Mouse (Mus musculus): Measurements from ENCODE around the gene Simc1.

The Simc1 gene

DNA sequence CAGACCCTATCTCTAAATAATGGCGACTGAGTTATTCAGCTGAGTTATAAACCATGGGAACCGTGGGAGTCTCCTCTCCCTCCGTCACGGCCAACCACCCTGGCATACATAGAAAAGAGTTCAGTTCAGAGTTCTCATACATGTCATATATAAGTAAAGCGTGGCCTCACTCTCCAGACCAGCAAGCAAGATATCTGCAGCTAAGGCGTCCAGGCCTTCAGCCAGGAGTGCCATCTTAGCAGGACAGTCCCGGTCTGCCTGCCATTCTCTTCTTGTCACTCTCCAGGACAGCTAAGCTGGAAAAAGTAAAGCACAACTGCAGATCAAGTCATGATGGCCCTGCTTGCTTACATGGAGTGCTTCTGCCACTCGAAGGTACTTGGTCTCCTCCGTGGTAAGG is 52.6 kb downstream of the Simc1 start:
- no peak for DNase-seq

DNA sequence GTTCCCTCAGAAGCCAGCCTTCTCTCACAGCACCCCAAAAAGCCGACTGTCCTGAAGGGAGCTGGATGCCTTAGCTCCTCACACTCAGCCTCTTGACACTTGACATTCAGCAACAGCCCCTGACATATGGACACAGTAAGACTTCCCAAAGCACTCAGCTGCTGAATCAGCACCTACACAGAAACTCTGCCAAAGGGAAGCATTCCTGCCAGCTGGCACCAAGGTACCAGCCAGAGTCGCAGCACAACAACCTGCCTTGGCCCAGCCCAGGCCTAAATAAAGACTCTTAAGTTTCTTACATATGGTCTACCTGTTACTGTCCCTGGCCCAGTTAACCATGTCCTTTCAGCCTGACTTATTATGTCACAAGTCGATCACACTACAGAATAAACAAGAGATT is 53.2 kb downstream of the Simc1 start:
- no peak for DNase-seq

DNA sequence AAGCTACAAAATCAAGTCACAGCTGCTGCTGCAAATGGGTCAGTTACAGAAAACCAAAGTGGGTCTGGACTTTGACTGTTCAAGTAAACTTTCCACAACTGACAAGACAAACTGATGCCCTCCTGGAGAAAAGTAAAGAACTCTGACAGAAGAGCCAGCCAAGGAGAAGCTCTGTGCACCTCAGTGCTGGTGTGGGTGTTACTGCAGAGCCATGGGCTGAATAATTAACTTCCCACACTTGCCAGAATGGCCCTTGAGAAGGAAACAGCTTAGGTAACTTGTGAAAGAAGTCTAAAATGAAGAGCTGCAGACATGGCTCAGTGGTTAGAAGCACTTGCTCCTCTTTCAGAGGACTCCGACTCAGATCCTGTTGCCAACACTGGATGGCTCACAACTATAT is 54.1 kb downstream of the Simc1 start:
- no peak for DNase-seq

DNA sequence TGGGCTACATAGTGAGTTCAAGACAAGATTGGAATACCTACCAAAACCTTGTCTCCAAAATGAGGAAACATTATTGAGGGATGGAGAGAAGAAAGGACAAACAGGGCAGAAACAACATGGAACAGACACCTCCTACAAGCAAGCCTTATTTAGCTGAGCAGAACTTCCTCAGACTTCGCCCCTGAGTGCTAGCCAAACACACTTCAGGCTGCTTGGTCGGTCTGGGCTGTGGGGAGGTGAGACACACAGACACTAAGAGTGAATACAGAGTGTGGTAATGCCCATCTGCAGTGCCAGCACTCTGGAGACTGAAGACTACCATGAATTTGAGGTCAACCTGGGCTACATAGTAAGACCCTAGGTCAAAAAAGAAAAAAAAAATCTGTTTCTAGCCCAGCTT is 56.1 kb downstream of the Simc1 start:
- DNase-seq, result no peak

DNA sequence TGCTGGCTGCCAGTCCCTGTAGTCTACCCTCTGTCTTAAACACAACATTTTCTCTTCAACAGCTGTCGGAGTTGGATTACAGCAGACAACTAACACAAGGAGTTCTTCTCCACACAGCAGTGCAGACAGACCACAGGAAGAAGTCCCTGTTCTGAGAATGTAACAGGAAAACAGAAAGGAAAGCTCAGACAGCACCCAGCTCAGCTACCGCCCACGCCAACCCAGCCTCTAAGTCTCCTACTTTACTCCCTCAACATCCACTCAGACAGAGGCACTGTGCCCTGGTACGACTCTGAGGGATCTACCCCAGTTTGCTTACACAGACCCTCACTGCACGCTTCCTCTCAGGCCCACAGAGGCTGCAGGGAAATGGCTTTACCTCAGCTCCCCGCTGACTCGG is 57.0 kb downstream of the Simc1 start:
- no peak for DNase-seq

DNA sequence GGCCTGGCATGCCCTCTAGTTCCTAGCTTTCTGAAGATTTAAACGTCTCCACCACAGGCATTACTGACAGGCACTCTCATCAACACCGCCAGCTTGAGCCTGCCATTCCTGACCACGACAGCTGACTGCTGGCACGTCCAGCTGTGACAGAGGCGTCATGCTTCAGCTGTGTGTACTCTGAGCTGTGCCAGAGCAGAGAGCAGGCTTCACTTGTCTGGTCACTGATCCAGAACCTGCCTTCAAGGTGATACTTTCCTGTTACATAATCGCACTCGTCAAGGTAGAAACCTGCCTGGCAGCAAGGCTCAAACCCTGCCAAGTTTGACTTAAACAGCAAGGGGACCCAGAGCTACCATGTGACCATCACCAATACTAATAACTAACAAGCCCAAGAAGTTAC is 59.0 kb downstream of the Simc1 start:
- DNase-seq, result no peak

DNA sequence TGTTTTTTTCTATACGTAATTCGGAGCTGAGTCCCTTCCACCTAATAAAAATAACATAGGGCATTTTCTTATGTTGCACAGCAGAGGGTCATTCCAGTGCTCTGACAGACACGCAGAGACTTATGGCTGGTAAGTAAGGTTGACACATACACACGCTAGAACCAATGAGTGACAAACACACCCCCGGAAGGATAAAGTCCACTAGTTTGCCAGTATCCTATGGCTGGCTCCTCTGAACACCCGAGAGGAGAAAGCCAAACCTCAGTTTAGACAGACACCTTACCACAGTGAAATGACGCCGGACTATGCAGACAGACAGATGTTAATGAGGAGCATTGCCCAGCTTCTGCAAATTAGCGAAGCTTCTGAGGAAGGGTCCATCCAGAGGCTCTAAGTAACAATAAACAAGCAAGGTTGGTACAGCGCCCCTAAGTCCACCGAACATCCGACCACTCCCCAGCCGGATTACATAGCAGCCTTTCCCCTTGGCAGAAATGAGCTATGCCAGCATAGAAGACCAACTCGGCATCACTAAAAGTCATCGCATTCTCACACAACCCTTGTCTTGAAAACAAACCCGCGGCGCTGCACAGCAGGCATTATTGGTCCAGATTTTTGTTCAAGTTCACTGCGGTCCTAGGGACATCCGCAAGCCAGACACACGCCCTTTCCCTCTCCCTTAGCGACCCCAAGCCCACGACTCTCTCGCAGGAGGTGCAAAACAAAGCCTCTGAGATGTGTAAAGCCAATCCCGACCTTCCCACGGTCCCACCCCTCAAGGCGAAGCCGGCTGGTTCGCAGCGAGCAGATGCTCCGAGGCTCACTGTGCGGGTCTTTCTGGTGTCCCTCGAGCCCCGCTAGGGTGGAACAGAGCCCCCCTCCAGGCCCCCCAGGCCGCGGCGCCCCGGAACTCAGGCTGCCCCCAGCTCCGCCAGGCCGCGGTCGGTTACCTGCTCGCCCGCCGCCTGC is 60.9 kb downstream of the Simc1 start:
- DNase-seq, result no peak

DNA sequence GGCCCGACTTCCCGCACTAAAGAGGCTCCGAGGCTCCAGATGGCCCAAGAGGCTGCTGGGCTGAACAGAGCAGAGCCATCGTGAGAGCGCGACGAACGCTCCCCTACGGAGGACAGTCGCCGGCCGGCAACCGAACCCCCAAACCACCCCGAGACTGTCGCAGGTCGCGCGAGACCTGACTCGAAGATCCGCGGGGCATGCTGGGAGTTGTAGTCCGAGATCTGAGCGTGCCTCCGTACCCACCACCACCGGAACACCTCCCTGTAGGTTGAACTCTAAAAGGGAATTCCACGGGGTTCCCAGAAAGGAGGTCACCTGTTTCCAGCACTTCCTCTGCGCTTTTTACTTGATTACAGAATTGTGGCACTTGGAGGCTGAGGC is 61.6 kb downstream of the Simc1 start, which contains the start of gene 4833439L19Rik:
Gene 4833439L19Rik (minus strand): TSS at position 235 of the 381 bp plus-strand sequence.
- DNase-seq, result peak; percentile 92

DNA sequence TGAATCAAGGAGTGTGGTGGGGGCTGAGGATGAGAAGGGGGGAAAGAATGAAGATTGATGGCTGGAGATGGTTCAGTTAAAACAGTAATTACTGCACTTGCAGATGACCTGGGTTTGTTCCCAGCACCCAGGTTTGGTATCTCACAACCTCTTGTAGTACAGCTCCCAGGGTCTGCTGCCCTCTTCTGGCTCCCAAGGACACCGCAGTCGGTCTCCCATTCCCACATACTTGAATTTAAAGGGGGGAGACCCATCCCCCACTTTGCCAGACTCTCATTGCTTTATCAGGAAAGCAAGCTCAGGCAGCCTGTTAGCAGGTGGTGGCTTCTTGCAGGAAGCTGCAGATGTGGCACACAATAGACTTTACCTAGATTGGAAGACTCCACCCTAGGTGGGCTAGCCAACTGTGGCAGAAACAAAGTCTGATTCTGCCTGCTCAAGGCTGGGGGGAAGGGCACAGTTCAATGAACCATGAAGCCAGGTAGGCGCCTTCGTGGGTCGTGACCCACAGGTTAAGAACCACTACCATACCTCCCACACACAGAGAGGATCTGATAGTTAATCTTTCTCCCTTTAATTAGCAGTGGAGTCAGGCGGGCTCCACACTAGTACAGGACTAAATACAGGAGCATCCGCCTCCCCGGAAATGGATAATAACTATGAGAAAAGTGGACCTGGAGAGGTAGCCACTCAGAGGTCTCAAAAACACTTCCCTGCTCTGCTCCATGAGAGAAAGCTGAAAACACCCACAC is 62.2 kb downstream of the Simc1 start:
- DNase-seq, result peak; percentile 60

DNA sequence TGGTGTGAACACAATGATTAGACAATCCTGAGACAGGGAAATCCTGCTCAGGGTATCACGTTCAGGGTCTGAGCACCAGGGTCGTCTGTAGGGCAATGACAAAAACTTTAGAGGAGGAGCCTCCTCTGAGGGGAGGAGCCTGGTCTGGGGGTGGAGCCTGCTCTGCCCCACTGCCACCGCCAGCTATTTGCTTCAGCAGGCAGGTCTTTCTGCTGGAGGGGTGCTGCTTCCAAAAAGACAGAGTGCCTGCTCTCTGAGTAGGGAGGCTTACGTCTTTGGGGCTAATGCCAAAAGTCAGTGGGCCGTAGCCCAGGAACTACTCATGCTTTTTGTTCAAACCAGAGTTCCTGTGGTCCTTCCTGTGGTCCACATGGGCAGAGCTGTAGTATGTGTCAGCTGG is 64.8 kb downstream of the Simc1 start:
- DNase-seq, result no peak

DNA sequence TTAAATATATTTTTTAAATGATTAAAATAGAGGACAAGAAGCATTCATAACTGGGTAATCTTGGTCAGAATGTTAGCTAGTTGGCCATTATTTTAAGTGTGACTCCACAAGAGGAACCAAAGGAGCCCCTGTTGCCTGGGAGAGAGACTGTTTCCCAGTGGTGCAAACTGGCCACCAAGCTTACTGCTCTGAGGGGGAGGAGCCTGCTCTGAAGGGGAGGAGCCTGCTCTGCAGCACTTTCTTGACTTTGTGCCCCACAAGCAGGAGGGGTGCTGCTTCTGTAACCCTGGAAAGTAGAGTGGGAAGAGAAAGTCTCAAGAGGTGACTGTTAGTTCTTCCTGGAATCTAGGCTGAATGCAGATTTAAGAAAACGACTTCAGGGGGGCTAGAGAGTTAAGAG is 65.7 kb downstream of the Simc1 start:
- no peak for DNase-seq

DNA sequence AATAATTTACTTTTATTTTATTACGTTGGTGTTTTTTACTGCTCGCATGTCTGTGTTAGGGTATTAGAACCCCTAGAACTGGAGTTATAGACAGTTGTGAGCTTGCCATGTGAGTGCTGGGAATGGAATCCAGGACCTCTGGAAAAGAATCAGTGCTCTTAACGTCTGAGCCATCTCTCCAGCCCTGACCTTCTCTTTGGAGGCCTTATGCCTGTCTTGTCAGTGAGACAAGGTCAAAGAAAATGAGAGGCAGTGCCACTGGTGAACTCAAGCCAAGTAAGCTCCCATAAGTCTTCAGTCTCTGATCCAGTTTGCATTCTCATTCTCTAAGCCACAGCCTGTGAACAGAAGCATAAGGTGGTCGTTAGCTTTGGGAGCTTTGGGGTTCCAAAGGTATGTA is 67.2 kb downstream of the Simc1 start:
- no peak for DNase-seq

DNA sequence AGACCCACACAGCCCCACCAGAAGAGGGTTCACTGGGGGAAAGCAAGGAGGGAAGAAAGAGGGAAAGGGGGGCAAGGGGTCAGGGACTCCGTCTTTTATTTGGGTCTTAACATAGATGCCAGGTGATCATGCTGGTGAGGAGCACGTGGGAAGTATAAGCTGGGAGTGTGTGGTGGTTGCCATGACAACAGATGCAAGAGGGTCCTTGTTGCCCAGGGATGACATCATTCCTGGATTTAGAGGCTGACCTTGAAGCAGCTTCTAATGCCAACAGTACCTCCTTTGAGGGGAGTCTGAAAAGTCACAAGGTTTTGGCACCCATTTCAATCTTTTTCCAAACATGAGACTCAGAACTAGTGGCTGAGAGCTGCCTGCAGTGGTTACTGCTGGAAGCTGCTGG is 68.1 kb downstream of the Simc1 start:
- DNase-seq, result no peak

DNA sequence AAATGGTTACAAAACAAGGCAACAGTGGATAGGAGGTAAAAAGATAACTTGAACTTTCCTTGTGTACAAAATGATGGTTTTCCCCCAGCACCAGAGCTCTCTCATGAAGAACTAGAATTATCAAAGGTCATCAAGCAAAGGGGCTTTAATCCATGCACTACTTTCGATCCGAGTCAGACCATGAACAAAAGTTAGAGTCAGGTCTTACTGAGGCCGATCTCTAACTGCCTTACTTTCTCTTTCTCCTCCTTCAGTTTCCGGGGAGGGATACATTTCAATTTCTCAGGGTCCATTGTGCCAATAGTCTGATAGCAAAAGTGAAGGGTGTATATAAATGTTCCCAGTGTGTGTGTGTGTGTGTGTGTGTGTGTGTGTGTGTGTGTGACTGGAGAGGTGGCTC is 69.0 kb downstream of the Simc1 start:
- no peak for DNase-seq

DNA sequence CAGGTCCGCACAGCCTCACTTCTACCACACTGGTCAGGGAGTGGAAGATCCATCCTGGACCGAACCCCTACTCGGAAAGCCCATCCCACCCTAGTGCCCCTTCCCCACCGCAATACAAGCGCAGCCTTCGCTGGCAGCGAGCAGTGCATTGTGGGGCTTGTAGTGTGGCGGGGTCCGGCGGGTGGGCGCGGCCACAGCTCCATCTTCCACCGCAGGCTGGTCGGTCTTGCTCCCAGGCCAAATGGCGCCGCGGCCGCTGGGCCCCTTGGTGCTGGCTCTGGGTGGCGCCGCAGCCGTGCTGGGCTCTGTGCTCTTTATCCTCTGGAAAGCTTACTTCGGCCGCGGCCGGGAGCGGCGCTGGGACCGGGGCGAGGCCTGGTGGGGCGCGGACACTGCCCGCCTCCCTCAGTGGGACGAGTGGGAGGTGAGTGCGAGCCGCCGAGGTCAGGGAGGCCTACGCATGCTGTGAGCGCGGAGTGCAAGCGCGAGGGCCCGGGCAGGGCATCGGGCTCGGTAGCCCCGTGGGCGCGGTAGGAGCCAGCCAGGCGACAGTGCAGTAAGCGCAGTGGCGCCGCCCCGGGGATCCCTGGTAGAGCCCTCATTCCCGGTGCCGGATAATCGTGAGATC is 71.4 kb downstream of the Simc1 start, which contains the start of gene Arl10:
Gene Arl10 (plus strand): TSS at position 162 of the 628 bp plus-strand sequence.
- peak; percentile 79 for DNase-seq

DNA sequence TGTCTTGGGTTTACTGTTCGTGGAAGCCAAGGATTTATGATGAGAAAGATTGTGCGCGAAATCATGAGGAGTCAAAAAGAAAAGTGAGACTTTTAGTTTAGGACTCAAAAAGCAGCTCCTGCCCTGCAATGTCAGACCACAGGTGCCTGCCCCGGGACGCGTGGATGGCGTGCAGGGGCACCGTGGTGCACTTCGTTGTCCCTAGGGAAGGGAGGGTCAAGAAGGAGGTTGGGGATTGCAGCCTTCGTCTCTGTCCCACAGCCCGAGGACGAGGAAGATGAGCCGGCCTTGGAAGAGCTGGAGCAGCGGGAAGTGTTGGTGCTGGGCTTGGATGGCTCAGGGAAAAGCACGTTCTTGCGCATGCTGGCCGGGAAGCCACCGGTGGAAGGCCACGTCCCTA is 71.9 kb downstream of the Simc1 start:
- no peak for DNase-seq

DNA sequence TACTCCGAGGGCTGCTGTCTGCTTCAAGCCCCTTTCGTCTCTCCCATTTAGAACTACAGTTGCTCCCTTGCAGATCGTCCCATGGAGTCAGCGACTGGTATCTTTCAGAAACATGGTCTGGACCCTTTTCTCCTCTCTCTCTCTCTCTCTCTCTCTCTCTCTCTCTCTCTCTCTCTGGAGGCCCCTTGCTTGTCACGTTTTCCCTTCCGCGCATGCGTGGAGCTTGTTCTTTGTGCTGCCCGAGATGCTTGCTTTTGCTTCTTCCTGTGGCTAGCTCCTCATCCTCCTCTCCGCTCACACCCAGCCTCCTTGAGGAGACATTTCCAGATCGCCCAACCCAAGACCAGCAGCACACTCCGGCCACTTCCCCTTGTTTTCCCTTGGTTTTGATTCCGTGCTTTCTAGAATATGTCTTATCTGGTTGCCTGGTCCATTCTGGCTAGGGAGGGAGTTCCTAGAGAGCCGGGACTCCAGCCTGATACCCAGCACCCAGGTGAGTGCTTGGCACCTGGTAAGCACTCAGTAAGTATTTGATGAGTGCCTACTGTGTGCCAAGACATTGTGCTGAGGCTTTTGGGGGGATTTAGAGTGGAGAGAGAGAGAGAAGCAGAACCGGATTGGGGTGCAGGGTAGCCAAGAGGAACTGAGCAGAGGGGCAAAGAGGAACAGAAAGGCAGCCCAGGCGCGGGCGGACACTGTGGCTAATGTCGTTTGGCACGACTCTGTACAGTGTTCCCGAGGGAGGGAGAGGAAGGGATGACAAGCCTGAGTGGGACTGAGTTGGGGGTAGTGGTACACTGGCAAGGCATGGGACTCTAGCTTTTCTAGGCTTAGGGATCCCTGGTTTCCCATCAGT is 74.3 kb downstream of the Simc1 start:
- no peak for DNase-seq

DNA sequence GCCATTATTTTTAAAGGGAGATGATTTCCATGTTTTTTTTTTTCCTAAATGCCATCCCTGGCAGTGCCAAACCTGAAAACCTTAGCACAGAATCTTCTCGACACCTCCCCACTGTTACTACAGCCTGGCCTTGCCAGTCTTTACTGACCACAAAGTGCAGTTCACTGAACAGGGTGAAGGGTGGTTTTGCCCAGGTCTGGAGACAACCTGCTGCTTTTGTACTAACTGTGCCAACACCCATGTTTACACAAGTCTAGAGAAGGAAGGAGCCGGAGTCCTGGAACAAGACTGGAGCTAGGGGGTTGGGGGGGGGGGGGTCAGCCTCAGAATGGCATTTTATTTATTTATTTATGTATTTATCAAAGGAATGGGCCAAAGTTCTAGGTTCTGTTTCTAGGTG is 77.8 kb downstream of the Simc1 start:
- DNase-seq, result no peak

DNA sequence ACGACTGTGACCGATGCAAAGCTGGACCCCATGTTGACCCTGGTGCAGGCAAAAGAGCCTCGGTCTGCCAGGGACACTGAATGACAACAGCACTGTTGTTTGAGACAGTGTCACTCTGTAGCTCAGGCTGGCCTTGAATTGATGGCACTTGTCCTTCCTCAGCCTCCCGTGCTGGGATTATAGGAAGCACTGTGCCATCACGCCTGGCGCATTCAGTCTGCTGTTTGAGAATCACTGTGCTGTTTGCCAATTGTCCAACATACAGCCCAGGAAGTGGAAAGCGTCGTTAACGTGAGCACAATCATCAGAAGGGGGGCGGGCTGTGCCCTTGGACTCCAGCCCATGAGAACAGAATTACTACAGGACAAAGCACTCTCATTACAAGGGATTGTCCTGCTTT is 78.5 kb downstream of the Simc1 start:
- no peak for DNase-seq

DNA sequence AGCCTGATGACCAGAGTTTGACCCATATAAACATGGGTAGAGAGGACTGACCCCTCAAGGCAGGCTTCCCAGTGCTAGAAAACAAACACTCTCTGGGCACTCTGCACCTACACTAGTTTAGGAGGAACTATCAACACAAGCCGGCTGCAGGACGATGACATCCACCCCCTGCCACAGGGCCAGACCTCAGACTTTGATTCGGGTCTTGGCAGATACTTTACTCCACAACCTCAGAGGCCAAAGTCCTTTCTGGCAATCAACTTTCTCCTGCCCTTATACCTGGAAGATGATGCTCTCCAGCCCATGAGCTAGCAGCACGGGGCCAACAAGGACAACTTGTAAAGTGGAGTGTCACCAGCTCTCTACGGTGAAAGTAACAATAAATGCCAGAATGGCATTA is 79.3 kb downstream of the Simc1 start:
- DNase-seq, result no peak

DNA sequence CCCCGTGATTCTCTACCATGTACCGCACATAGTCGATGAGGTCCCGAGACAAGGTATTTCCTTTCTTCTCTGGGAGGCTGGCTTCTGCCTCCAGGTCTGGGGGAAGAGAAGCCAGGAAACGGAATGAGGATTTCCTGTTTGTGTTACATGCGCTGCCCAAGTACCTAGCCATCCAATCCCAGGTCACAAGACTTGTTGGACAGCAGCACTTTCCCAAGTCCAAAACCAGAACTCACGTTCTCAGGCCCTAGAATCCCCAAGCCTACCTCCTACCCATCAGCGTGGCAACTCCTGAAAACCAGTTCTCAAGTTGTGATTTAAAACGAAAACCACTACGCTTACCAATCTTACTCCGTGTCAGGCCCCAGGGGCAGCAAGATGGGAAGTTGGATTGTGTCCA is 82.3 kb downstream of the Simc1 start:
- DNase-seq, result no peak

DNA sequence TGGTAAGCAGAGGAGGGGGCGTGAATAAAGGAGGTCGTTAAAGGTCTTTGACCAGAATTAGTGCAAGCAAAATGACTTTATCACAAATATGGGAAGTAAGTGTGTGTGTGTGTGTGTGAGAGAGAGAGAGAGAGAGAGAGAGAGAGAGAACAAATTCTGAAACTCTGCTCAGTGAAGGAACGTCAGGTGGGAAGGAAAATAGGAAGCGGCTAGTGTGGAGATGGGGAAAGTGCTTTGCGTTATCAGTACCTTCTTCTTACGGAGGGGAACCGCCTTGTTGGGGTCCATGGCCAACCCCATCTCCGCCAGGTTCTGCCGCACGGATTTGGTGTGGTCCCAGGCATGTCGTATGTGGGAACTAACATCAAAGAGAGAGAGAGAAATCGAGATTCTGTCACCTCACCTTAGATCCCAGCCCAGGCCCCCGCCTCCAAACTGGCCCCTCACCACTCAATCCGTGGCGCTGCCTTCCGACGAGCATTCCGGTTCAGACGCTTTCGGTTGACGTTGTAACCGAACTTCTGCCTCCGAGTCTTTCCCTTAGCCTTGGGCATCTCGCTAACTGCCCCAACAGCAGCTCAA is 85.9 kb downstream of the Simc1 start:
- DNase-seq, result peak; percentile 68
